Mouse (Mus musculus) G1E (cell line): ENCODE results near the gene Zfp296. TPM values are rescaled to one million over a fixed set of nuclear protein-coding genes. Genes with fewer than 3 reads are reported as not detected.

Source experiments
- ATAC-seq: 2 replicates; pipeline ENCODE4 v1.8.0; 2016; ENCODE audit warnings: mild to moderate bottlenecking; ENCODE audit not compliant: insufficient number of reproducible peaks, poor library complexity, low FRiP score, severe bottlenecking; ENCODE audit errors: extremely low read depth
- DNase-seq: peaks from one replicate; pipeline ENCODE4 v3.0.0; 2012; ENCODE audit warnings: low spot score
- H3K27me3 ChIP-seq: 2 replicates; pipeline ENCODE4 v1.6.1; 2012; ENCODE audit warnings: mild to moderate bottlenecking, low read length, inconsistent platforms; ENCODE audit not compliant: insufficient read depth
- H3K36me3 ChIP-seq: replicated peaks from 2 replicates; pipeline ENCODE3; 2012; ENCODE audit warnings: mild to moderate bottlenecking, inconsistent platforms
- H3K4me1 ChIP-seq: 2 replicates; pipeline ENCODE4 v1.6.1; 2012; ENCODE audit warnings: low read depth, low read length, inconsistent platforms, mixed read lengths; ENCODE audit not compliant: insufficient read depth
- H3K4me3 ChIP-seq: 2 replicates; pipeline ENCODE4 v1.5.1; 2012; ENCODE audit warnings: low read depth, mild to moderate bottlenecking, inconsistent platforms, low read length, moderate library complexity, mixed read lengths
- H3K9me3 ChIP-seq: replicated peaks from 2 replicates; pipeline ENCODE4 v1.6.1; 2012; ENCODE audit warnings: inconsistent platforms
- CTCF ChIP-seq: IDR thresholded peaks from 2 replicates; pipeline ENCODE4 v1.5.1; 2012; ENCODE audit warnings: low read depth, low read length, inconsistent platforms, mixed read lengths
- GATA1 ChIP-seq: IDR thresholded peaks from 2 replicates; pipeline ENCODE4 v1.6.1; 2012; ENCODE audit warnings: borderline replicate concordance, low read length, inconsistent platforms, mixed read lengths
- GATA2 ChIP-seq: IDR thresholded peaks from 2 replicates; pipeline ENCODE4 v1.6.1; 2012; ENCODE audit warnings: low read depth, low read length, inconsistent platforms, borderline replicate concordance
- POLR2AphosphoS5 ChIP-seq: IDR thresholded peaks from 2 replicates; pipeline ENCODE4 v1.6.1; 2012; ENCODE audit warnings: low read depth, low read length, inconsistent platforms; ENCODE audit not compliant: insufficient replicate concordance
- TAL1 ChIP-seq: conservative IDR thresholded peaks from 2 replicates; pipeline ENCODE4 v1.6.1; 2012; ENCODE audit warnings: low read depth, low read length, inconsistent platforms, mixed read lengths
- polyA plus RNA-seq: library from polyadenylated mRNA; stranded (reverse); fragments of >175 nt; gene quantifications from 2 replicates; pipeline ENCODE4 v1.2.3, GENCODE M21; 2012
- total RNA-seq, 2 experiments: library from RNA; stranded (forward) in 1 of 2; stranded (reverse) in 1 of 2; fragments of 200-1000 nt in 1 of 2; fragments of >200 nt in 1 of 2; fragmentation: Nextera tagmentation in 1 of 2; gene quantifications; 2 replicates each; pipeline ENCODE4 v1.2.3; 2014 to 2017

The Zfp296 gene
- total and polyA plus RNA-seq, 3 experiments = 0.53 to 3.4 (median 0.82) TPM

DNA sequence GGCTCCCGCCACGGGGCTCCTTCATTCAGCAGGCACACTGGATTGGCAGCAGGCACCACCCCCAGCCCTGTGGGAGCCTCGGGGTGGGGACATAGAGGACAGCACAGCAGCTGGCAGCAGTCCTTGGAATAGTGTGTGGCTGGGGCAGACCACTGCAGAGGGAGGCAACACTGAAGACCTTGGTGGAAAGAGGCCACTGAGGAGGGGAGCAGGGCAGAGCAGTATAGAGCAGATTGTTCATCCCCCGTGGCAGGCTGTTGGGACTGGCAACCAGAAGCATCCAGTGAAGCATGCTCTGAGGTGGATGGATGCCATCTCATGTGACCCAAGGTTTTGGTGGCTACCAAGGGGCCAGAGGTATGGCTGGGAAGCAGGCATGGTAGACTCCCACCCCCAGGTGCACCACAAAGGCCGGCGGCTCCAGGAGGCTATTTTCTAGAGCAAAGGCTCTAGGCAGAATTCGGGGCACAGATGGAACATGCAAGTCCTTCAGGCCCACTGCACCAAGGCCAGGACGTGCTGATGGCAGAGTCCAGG, 34.9 kb upstream of the Zfp296 start:
- Histone ChIP-seq H3K4me3 (peak overlapping the region; percentile 14; the same call in 1 of the 2 replicates), H3K36me3 (peaks cover 87% of the 10 kb centered on the region), H3K4me1 (peaks cover 15% of the 10 kb centered on the region), H3K27me3 (no peaks in the 10 kb centered on the region), H3K9me3 (peaks cover 12% of the 10 kb centered on the region; the same call in 1 of the 2 replicates)
- DNase-seq = no peak
- TF ChIP-seq GATA1 = no peak
- no peak for ATAC-seq

DNA sequence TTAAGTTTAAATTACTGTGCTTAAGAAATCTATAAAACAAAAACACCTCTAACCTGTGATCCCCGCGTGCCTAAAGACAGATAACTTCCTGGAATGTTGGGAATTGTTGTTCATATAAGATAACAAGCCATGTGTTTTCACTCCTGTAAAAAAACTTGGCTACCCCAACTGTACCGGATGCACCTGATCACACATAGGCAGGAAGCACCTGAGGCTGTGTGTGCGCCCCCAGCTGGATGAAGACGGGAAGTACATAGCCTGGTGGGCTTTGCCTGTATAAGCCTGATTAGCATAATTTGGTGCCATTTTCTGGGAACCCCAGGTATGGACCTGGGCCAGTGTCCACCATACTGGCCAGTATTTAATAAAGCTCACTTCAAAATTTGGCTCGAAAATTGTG, 33.5 kb upstream of the Zfp296 start:
- no peak for DNase-seq
- ATAC-seq = no peak
- Histone ChIP-seq H3K9me3 (peaks cover 12% of the 10 kb centered on the region; the same call in 1 of the 2 replicates), H3K36me3 (peaks cover 88% of the 10 kb centered on the region), H3K27me3 (no peaks in the 10 kb centered on the region), H3K4me1 (peaks cover 18% of the 10 kb centered on the region), H3K4me3 (no peak overlapping the region)
- TF ChIP-seq CTCF (peak; percentile 51), POLR2AphosphoS5 (no peak)

DNA sequence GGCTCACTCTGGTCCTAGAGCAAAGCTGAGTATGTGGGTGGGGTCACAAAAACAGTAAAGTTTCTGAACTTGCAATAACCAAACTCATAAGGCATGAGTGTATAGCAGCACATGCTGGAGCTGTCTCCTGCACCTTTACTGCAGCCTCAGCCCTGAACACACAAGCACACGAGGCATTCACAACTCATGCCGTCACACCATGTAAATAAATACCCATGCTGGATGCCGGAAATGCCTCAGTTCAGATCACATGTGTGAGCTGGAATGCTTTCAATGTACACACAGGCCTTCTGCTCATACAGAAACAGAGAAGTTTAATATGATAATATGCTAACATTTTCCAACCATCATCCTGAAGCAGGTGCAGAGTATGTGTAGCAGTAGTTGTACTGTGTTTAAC, 31.1 kb upstream of the Zfp296 start:
- H3K9me3 ChIP-seq = no peaks in the 10 kb centered on the region
- ATAC-seq = no peak
- DNase-seq = no peak
- TF ChIP-seq POLR2AphosphoS5 (no peak), TAL1 (no peak), GATA2 (no peak), GATA1 (no peak), CTCF (no peak)
- H3K4me3 ChIP-seq = no peak overlapping the region
- H3K4me1 ChIP-seq = peaks cover 18% of the 10 kb centered on the region
- H3K36me3 ChIP-seq = peaks cover 91% of the 10 kb centered on the region
- no peaks in the 10 kb centered on the region for H3K27me3 ChIP-seq

DNA sequence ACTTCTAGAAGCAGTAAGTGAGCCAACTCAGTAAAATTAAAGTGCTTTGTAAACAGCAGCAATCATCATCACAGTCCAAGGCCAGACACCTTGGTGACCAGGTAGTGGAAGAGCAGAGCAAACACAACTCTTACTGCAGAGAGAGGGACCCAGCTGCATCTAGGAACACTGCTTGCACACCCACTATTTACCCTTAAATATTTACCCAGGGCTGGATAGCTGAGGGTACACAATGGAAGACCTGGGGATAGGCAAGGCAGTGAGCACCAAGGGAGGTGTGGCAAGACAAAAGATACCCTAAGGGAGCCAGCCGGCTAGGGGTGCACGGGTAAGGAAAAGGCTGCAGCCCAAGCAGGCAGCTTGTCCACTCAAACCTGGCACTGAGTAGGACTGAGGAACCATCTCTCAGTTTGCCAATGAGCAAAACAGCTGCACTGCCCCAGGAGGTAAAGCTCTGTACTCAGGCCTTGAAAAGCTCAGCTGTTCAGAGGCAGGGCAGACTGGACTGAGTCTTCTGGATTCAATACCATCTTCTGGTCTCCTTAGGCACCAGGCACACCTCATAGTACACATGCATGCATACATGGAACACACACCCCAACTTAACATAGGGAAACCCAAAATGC, 29.6 kb upstream of the Zfp296 start:
- ATAC-seq = no peak
- H3K9me3 ChIP-seq = no peaks in the 10 kb centered on the region
- no peaks in the 10 kb centered on the region for H3K27me3 ChIP-seq
- H3K36me3 ChIP-seq = peaks cover 91% of the 10 kb centered on the region
- DNase-seq = no peak
- peaks cover 21% of the 10 kb centered on the region for H3K4me1 ChIP-seq
- H3K4me3 ChIP-seq = no peak overlapping the region
- TF ChIP-seq GATA2 (no peak), CTCF (no peak), TAL1 (no peak), POLR2AphosphoS5 (no peak), GATA1 (no peak)

DNA sequence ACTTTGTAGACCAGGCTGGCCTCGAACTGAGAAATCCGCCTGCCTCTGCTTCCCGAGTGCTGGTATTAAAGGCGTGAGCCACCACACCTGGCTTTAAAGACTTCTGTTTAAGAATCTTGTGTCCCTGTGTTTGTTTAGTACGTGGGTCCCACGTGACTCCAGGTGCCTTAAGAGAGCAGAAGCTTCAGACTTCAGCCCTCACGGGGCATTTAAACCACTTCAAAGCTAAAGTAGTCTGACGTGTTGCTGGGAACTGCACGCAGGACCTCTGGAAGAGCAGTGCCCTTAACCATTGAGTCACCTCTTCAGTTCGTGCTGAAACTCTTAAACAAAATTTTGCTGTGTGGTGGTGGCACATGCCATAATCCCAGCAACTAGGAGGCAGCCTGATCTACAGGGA, 27.7 kb upstream of the Zfp296 start:
- ATAC-seq (no peak), DNase-seq (no peak)
- Histone ChIP-seq H3K4me1 (peaks cover 23% of the 10 kb centered on the region), H3K36me3 (peaks cover 92% of the 10 kb centered on the region), H3K27me3 (no peaks in the 10 kb centered on the region), H3K4me3 (no peak overlapping the region), H3K9me3 (no peaks in the 10 kb centered on the region)
- no peak for TF ChIP-seq TAL1
- no peak for TF ChIP-seq POLR2AphosphoS5
- TF ChIP-seq GATA2 = no peak
- TF ChIP-seq CTCF = no peak
- no peak for TF ChIP-seq GATA1

DNA sequence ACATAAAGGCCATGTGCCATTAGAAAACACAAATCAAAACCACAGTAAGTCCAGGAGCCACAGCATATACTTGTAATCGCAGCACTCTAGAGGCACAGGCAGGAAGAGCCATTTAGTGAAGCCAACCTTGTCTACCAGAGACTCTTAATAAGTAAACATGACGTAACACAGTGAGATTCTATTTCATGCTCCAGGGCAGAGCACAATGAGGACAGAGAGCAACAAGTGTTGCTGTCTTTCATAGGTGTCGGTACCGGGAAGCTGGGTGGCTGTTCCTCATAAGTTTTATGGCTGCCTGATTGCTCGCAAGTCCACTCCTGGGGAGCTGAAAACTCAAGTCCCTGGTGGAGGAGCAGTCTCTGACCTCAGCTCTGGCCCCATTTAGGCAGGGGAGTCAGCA, 25.5 kb upstream of the Zfp296 start:
- Histone ChIP-seq H3K4me1 (peaks cover 22% of the 10 kb centered on the region), H3K36me3 (peaks cover 97% of the 10 kb centered on the region), H3K4me3 (no peak overlapping the region), H3K9me3 (no peaks in the 10 kb centered on the region), H3K27me3 (no peaks in the 10 kb centered on the region)
- DNase-seq = no peak
- no peak for TF ChIP-seq GATA1
- TF ChIP-seq TAL1 = no peak
- no peak for ATAC-seq

DNA sequence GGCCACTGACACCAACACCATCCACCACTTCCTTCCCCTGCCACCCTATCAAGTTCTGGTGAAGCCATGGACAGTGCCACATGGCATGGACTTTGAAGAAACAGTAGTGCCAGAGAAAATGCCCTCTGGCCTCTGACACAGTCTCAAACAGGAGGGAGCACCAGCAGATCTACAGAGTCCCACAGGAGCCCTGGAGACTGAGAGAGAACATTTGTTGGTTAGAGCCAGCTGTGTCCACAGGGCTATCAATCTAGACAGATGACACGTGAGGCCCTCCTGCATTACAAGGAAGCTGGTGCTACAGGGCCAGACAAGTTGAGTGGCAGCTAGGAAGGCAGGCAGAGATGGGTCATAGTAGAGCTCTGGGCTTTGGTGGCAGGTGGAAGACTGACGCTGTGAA, 24.6 kb upstream of the Zfp296 start:
- DNase-seq = no peak
- H3K27me3 ChIP-seq = no peaks in the 10 kb centered on the region
- ATAC-seq = no peak
- no peaks in the 10 kb centered on the region for H3K9me3 ChIP-seq
- peaks cover 26% of the 10 kb centered on the region for H3K4me1 ChIP-seq
- TF ChIP-seq POLR2AphosphoS5 = no peak
- no peak for TF ChIP-seq GATA1
- no peak for TF ChIP-seq TAL1
- TF ChIP-seq GATA2 = no peak
- TF ChIP-seq CTCF = no peak
- H3K36me3 ChIP-seq = peaks cover 97% of the 10 kb centered on the region
- H3K4me3 ChIP-seq = no peak overlapping the region
